Mouse (Mus musculus): Measurements from ENCODE around the gene Sf3b6. TPM values are rescaled to one million over a fixed set of nuclear protein-coding genes. Genes with fewer than 3 reads are reported as not detected.

Gene Sf3b6
- 363 and 371 TPM in 2 replicates for polyA plus RNA-seq (2014; fragmentation: Nextera tagmentation; extraction: Ambion mirVana)

DNA sequence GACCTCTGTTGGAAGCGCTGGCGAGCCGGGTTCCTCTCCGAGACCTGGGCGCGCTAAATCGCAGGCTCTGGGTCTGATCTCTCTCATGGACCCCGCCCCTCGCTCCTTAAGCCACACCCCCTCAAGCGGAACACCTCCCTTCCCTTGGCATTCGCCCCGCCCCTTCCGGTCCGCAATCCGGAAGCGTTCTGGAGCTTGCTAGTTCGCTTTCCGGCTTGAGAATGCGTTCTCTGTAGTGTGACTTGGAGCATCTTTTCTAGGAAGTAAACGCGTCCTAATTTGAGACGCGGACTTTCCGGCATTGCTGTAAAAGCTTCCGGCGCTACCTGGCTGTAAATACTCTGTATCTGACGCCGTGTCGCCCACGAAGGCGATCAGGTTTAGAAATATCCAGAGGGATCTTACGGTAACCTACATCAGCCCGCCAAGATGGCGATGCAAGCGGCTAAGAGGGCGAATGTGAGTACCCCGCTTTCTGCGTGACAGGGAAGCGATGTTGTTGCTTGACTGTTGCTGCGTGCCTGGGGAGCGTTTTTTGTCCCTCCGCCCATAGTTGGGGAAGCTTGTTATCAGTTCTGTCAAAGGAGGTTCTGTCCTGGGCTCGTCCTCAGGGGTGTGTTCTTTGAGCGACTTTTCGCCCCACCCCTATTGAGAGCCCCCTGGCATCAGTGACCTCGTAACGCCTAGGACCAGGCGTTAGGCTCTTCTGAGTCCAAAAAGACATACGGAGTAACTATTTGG is at the start of gene Sf3b6:
Sf3b6 (plus strand) TSS at position 184 of the 741 bp plus-strand sequence.
- H3K9me3 ChIP-seq (replicated peaks; ENCODE audit: control insufficient read depth, low read length), result no peaks in the 10 kb centered on the region
- peak within 1 kb of the TSS; percentile 69 for H3K27ac ChIP-seq (replicated peaks; ENCODE audit: low read depth, low read length)
- H3K4me2 ChIP-seq (ENCODE audit: low read depth, low read length), result peak within 1 kb of the TSS; percentile 70
- ATAC-seq (replicated peaks; ENCODE audit: insufficient number of reproducible peaks, low FRiP score, low TSS enrichment, low read depth), result peak; percentile 97
- H3K27me3 ChIP-seq (ENCODE audit: control insufficient read depth, insufficient read depth, low read length), result no peaks in the 10 kb centered on the region
- DNase-seq (ENCODE audit: low spot score), result peak; percentile 99
- no peaks in the 10 kb centered on the region; the same call in 1 of the 2 replicates for H3K36me3 ChIP-seq (replicated peaks; ENCODE audit: control insufficient read depth, insufficient read depth, low read depth, low read length)
- H3K9ac ChIP-seq (replicated peaks; ENCODE audit: low read length), result peak within 1 kb of the TSS; percentile 80
- under 1% methylated on average over 49 of the region's 49 CpGs for WGBS
- no peaks in the 10 kb centered on the region for H3K4me1 ChIP-seq (ENCODE audit: control insufficient read depth, insufficient read depth, low read length)
- peak within 1 kb of the TSS; percentile 83 for H3K4me3 ChIP-seq (ENCODE audit: low read depth, low read length)

DNA sequence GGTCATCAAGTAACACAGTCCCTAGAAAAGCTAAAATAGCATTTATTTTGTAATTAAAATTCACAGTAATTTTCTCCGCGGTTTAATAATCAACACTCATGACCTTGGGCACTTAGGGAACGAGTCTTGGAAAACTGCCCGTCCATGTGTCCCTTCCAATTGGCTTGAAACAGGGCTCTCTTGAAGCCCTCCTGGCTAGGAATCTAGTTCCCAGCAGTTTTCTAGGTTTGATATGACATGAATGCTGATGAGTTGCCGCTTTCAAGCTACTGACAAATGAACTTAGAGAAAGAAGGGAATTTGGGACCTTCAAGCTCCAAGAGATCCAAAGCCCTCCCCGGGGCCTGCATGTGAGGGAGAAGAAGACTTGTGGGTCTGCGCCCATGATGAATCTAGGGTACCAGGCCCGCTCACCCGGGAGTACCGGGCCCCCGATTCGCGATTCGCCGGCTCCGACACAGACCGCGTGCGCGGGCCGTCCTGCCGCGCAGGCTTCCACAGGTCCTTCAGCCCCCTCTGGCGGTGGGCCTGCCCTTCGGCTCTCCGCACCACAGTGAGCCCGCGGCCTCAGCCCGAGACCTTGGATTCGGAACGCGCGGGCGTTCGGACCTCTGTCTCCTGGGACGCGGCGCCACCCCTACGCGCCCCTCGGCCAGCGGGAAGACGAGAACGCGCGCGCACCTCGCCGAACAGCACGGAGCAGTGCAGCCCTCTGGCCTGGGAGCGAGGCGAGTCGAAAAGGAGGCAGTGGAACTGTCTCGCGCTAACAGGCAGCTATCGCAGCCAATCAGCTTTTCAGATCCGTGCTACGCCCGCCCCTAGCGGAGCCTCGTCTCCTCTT is 48.6 kb upstream of the Sf3b6 start, which contains the start of the genes Pfn4 and Fam228b:
Pfn4 (plus strand) TSS at position 531 of the 841 bp plus-strand sequence.
Fam228b (minus strand) TSS at position 776 of the 841 bp plus-strand sequence.
- H3K4me1 ChIP-seq (ENCODE audit: control insufficient read depth, insufficient read depth, low read length), result no peaks in the 10 kb centered on the region
- no peaks in the 10 kb centered on the region for H3K27me3 ChIP-seq (ENCODE audit: control insufficient read depth, insufficient read depth, low read length)
- H3K4me3 ChIP-seq (ENCODE audit: low read depth, low read length), result peak within 1 kb of the TSS; percentile 41
- WGBS, result 3% methylated on average over 61 of the region's 61 CpGs
- no peaks in the 10 kb centered on the region for H3K36me3 ChIP-seq (replicated peaks; ENCODE audit: control insufficient read depth, insufficient read depth, low read depth, low read length)
- no peak within 1 kb of the TSS; the same call in 1 of the 2 replicates for H3K27ac ChIP-seq (replicated peaks; ENCODE audit: low read depth, low read length)
- no peaks in the 10 kb centered on the region for H3K9me3 ChIP-seq (replicated peaks; ENCODE audit: control insufficient read depth, low read length)
- peak within 1 kb of the TSS; percentile 50 for H3K4me2 ChIP-seq (ENCODE audit: low read depth, low read length)
- DNase-seq (ENCODE audit: low spot score) (peak; percentile 97), ATAC-seq (replicated peaks; ENCODE audit: insufficient number of reproducible peaks, low FRiP score, low TSS enrichment, low read depth) (peak; percentile 99)
- H3K9ac ChIP-seq (replicated peaks; ENCODE audit: low read length), result peak within 1 kb of the TSS; percentile 65

DNA sequence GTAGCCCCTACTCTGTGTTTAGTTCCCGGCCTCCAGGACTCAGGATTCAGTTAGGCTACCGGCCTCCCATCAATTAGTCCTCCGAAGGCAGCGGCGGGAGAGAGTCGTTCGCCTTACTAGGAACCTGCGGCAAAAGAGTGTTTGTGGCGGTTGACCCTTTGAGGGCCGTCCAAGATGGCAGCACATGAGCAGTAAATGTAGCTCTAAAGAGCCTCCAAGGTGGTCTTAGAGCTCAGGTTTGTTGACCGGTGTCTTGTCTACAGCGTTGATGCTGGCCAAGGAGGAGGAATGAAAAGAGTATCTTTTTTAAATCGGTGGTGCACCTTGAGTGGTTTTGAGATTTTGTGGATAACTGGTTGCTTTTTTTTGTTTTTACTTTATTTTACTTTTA is 48.0 kb upstream of the Sf3b6 start:
- DNase-seq (ENCODE audit: low spot score) (no peak), ATAC-seq (replicated peaks; ENCODE audit: insufficient number of reproducible peaks, low FRiP score, low TSS enrichment, low read depth) (peak; percentile 27)
- Histone ChIP-seq H3K9ac (replicated peaks; ENCODE audit: low read length) (peak overlapping the region; percentile 65), H3K4me2 (ENCODE audit: low read depth, low read length) (peak overlapping the region; percentile 50), H3K4me3 (ENCODE audit: low read depth, low read length) (peak overlapping the region; percentile 41), H3K36me3 (replicated peaks; ENCODE audit: control insufficient read depth, insufficient read depth, low read depth, low read length) (no peaks in the 10 kb centered on the region), H3K27me3 (ENCODE audit: control insufficient read depth, insufficient read depth, low read length) (no peaks in the 10 kb centered on the region), H3K4me1 (ENCODE audit: control insufficient read depth, insufficient read depth, low read length) (no peaks in the 10 kb centered on the region), H3K9me3 (replicated peaks; ENCODE audit: control insufficient read depth, low read length) (no peaks in the 10 kb centered on the region), H3K27ac (replicated peaks; ENCODE audit: low read depth, low read length) (no peak overlapping the region)
- 17% methylated on average over 13 of the region's 13 CpGs for WGBS

DNA sequence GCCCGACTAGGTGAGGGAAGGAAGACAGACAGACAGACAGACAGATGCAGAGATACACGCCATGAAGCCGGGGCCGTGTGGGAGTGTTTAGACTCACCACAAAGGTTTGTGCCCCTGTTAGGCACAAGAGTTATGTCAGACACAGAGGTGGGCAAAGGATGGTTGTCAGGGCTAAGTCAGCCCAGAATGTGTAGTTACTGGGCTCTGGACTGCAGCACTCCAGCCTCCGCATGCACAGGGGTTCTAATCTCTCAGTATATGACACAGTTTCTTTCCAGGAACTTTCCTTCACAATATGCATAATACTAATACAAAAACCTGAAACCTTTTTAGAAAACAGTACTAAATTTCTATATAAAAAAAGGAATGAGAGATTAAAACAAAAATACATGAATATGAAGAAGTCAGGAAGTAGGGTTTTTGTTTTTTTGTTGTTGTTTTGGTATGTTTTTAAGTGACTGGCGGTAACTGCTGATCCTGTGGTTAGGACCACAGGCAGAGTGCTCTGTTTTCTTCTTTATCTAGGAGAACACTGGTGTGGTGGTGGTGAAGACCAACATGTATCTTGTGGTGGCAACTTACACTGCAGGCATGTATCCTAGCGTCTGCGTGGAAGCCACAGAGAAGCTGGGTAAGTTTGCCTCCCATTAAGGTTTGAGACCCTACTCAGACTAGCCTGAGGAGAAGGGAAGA is 42.3 kb upstream of the Sf3b6 start:
- Histone ChIP-seq H3K4me1 (ENCODE audit: control insufficient read depth, insufficient read depth, low read length) (no peaks in the 10 kb centered on the region), H3K9ac (replicated peaks; ENCODE audit: low read length) (no peak overlapping the region), H3K4me2 (ENCODE audit: low read depth, low read length) (no peak overlapping the region), H3K27ac (replicated peaks; ENCODE audit: low read depth, low read length) (no peak overlapping the region), H3K27me3 (ENCODE audit: control insufficient read depth, insufficient read depth, low read length) (no peaks in the 10 kb centered on the region), H3K4me3 (ENCODE audit: low read depth, low read length) (no peak overlapping the region), H3K9me3 (replicated peaks; ENCODE audit: control insufficient read depth, low read length) (no peaks in the 10 kb centered on the region), H3K36me3 (replicated peaks; ENCODE audit: control insufficient read depth, insufficient read depth, low read depth, low read length) (no peaks in the 10 kb centered on the region)
- no peak for DNase-seq (ENCODE audit: low spot score)
- WGBS, result 85% methylated on average over 8 of the region's 8 CpGs
- ATAC-seq (replicated peaks; ENCODE audit: insufficient number of reproducible peaks, low FRiP score, low TSS enrichment, low read depth), result no peak

DNA sequence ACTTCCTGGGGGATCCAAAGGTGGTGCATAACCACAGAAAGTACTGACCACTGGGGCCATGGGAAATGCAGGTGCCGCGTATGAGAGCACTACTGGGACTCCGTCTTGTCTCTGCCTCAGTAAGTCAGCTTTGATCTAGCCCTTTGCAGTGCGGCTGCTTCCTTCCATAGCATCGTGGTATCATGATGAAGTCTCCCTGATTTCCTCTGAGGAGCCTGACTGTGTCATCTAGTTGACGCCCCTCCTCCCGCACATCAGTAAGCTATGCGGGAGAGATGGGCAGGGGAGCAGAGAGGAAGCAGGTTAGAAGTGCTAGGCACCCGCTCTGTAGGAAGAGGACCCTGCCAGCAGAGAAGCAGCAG is 41.8 kb upstream of the Sf3b6 start:
- 85% methylated on average over 9 of the region's 9 CpGs for WGBS
- H3K27me3 ChIP-seq (ENCODE audit: control insufficient read depth, insufficient read depth, low read length), result no peaks in the 10 kb centered on the region
- DNase-seq (ENCODE audit: low spot score), result no peak
- no peak overlapping the region for H3K4me2 ChIP-seq (ENCODE audit: low read depth, low read length)
- ATAC-seq (replicated peaks; ENCODE audit: insufficient number of reproducible peaks, low FRiP score, low TSS enrichment, low read depth), result no peak
- H3K27ac ChIP-seq (replicated peaks; ENCODE audit: low read depth, low read length), result no peak overlapping the region
- H3K9ac ChIP-seq (replicated peaks; ENCODE audit: low read length), result no peak overlapping the region
- no peaks in the 10 kb centered on the region for H3K4me1 ChIP-seq (ENCODE audit: control insufficient read depth, insufficient read depth, low read length)
- no peaks in the 10 kb centered on the region for H3K9me3 ChIP-seq (replicated peaks; ENCODE audit: control insufficient read depth, low read length)
- H3K36me3 ChIP-seq (replicated peaks; ENCODE audit: control insufficient read depth, insufficient read depth, low read depth, low read length), result no peaks in the 10 kb centered on the region
- H3K4me3 ChIP-seq (ENCODE audit: low read depth, low read length), result no peak overlapping the region

DNA sequence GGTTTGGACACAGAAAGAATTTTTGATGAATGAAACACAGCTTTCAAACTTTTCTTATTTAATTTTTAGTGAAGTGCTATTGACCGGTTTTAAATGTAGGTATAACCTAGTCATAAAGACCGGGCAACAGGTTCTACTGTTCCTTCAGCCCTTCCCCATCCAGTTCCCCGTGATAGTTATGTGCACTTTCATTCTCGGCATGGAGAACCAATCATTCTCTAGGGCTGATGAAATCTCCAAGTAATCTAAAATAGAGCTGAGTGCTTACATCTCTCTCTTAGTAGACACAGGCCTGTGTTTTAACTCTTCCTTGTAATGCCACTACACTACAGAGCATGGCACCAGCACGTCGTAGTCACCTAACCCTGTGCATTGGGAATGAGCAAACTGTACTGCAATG is 39.6 kb upstream of the Sf3b6 start:
- Histone ChIP-seq H3K27me3 (ENCODE audit: control insufficient read depth, insufficient read depth, low read length) (no peaks in the 10 kb centered on the region), H3K4me3 (ENCODE audit: low read depth, low read length) (no peak overlapping the region), H3K4me1 (ENCODE audit: control insufficient read depth, insufficient read depth, low read length) (no peaks in the 10 kb centered on the region), H3K36me3 (replicated peaks; ENCODE audit: control insufficient read depth, insufficient read depth, low read depth, low read length) (no peaks in the 10 kb centered on the region), H3K4me2 (ENCODE audit: low read depth, low read length) (no peak overlapping the region), H3K27ac (replicated peaks; ENCODE audit: low read depth, low read length) (no peak overlapping the region), H3K9me3 (replicated peaks; ENCODE audit: control insufficient read depth, low read length) (no peaks in the 10 kb centered on the region), H3K9ac (replicated peaks; ENCODE audit: low read length) (no peak overlapping the region)
- ATAC-seq (replicated peaks; ENCODE audit: insufficient number of reproducible peaks, low FRiP score, low TSS enrichment, low read depth) (no peak), DNase-seq (ENCODE audit: low spot score) (no peak)
- 87% methylated on average over 6 of the region's 6 CpGs for WGBS

DNA sequence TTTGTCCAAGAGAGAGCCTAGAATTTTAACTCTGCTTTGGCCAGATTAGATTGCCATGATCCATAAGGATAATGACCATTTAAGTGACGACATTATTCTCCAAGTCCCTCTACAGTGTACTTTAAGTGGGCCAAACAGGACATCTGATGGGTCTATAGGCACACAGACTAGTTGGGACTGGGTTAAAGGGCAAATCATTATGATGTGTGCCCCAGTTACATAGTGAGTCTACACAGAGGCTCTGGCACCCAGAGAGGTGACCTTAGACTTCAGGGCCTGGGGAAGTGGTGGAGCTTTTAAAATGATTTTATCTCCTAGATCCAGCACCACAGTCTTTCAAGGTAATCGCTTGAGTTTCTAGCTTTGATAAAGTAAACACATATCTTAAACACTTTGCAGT is 37.1 kb upstream of the Sf3b6 start:
- Histone ChIP-seq H3K4me1 (ENCODE audit: control insufficient read depth, insufficient read depth, low read length) (no peaks in the 10 kb centered on the region), H3K9me3 (replicated peaks; ENCODE audit: control insufficient read depth, low read length) (no peaks in the 10 kb centered on the region), H3K27ac (replicated peaks; ENCODE audit: low read depth, low read length) (no peak overlapping the region), H3K9ac (replicated peaks; ENCODE audit: low read length) (no peak overlapping the region), H3K4me2 (ENCODE audit: low read depth, low read length) (no peak overlapping the region), H3K4me3 (ENCODE audit: low read depth, low read length) (no peak overlapping the region), H3K36me3 (replicated peaks; ENCODE audit: control insufficient read depth, insufficient read depth, low read depth, low read length) (no peaks in the 10 kb centered on the region), H3K27me3 (ENCODE audit: control insufficient read depth, insufficient read depth, low read length) (no peaks in the 10 kb centered on the region)
- WGBS, result 65% methylated on average over 2 of the region's 2 CpGs
- ATAC-seq (replicated peaks; ENCODE audit: insufficient number of reproducible peaks, low FRiP score, low TSS enrichment, low read depth), result no peak
- no peak for DNase-seq (ENCODE audit: low spot score)

Data from embryonic facial prominence, embryonic 11.5 days (tissue).